In genomic region chr3:152159321-152159720, GRCm38 (mm10) we compare ENCODE assay signal across 1 mouse cellular context.
TF ChIP-seq lines count a peak whose summit lies in the region.

No protein-coding gene starts in this region.

TF ChIP-seq in CH12.LX, 34 proteins besides CTCF, POLR2A, EP300 and RAD21:
- TF ChIP-seq HCFC1 (IDR thresholded peaks at IDR 0.05; ENCODE audit: low read depth, low read length) (no peak), MAFK (IDR thresholded peaks at IDR 0.05; ENCODE audit: insufficient replicate concordance, low read length) (0 out of 2 replicates have a peak, but pooled peaks have one; percentile 18), IRF4 (IDR thresholded peaks at IDR 0.05; ENCODE audit: low read depth, low read length) (no peak), GABPA (IDR thresholded peaks at IDR 0.05; ENCODE audit: insufficient replicate concordance, low read depth, low read length) (no peak), TCF12 (IDR thresholded peaks at IDR 0.05; ENCODE audit: low read depth, low read length) (no peak), NRF1 (IDR thresholded peaks at IDR 0.05; ENCODE audit: low read depth, low read length) (no peak), USF1 (IDR thresholded peaks at IDR 0.05; ENCODE audit: low read depth, low read length) (no peak)
